Mouse (Mus musculus): ENCODE data around the gene Scpep1.

Gene Scpep1

DNA sequence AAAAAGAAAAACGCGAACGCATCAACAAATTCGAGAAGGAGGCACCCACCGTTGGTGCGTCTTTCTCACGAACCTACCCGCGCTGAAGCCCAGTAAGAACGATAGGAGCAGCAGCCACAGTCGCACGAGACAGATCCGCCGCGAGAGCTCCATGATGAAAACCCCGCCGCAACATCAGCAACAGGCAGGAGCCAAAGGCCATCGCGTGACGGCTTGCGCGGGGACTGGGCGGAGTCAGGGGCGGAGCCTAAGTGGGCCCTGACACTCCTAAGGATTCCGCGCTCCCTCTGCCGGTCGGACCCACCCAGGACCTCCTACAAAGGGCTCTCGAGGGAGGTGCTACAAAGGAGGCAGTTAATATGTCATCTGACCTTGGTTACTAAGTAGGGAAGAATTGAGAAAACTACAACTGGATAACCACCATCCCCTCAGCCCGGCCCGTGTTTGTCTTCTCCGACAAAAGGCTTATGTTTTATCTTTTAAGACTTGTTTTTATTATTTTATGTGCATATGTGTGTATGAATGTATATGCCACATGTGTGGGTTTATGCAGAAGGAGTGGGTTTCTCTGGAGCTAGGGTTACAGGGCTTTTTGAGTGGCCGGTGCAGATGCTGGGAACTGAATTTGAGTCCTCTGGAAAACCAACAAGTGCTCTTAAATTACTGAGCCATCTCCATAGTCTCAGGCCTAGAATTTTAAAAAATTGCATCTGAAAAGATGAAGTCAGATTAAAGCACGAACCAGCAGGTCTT lies at the start of gene Scpep1:
Gene Scpep1 (minus strand): TSS at position 249 of the 753 bp plus-strand sequence.
- DNase-seq (ENCODE audit: inconsistent age in 2 of 2, low spot score in 1 of 2) = peak; percentile 99

DNA sequence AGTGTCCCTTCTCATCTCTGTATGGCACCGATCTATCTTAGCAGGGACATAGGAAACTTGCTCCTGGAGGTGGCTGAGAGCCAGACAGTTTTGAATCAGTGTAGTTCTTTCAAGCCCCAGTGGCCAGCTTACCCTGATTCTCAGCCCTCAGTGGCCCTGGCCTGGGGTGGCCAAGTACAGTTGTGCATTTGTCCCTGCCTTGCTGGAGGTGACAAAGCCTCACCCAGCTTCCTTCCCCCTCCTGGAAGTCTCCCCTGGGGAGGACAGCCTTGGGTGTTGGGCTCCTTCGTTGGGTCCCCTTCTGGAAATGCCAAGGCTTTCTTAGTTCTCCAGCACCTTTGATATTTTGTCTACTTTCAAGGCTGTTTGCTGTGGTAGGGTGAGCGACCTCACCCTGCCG lies 48.5 kb upstream of the Scpep1 start:
- DNase-seq (ENCODE audit: inconsistent age in 2 of 2, low spot score in 1 of 2) = peak; percentile 85 to 94

DNA sequence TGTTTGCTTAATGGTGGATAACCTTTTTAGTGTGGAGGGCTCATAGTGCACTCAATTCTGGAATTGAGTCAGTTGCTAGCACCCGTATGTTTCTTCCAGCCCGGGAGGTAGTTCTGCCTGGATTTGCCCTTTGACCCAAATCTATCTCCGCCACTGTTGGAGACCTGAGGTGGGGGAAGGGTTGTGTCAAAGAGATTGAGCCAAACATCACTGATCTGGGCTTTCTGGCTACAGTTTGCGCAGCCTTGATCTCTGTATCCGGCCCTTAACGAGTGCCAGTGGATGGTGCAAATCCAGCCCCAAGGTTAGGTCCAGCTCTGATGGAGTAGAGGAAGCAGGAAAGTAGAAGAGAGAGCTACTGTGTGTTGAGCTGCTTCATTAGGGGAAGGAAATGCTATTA lies 47.8 kb upstream of the Scpep1 start:
- peak; percentile 78 to 93 for DNase-seq (ENCODE audit: inconsistent age in 2 of 2, low spot score in 1 of 2)

DNA sequence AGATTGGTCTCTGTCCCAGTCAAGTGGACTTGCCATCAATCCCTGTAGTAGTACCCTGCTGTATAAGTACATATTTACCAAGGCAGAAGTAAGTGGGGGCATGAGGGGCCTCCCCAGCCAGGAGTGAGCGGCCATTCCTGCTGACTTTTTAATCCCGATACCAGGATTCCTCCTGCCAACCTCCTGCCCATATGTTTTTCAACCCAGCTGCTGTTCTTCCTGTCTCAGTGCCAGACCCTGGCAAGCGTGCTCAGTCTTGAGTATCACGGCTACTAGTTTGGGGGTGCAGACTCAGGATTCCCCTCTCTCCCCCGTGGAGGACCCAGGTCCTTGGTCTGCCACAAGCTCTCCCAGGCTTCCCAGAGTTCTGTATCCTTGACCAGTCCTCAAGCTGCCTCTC lies 47.4 kb upstream of the Scpep1 start:
- peak; percentile 46 to 82 for DNase-seq (ENCODE audit: inconsistent age in 2 of 2, low spot score in 1 of 2)

DNA sequence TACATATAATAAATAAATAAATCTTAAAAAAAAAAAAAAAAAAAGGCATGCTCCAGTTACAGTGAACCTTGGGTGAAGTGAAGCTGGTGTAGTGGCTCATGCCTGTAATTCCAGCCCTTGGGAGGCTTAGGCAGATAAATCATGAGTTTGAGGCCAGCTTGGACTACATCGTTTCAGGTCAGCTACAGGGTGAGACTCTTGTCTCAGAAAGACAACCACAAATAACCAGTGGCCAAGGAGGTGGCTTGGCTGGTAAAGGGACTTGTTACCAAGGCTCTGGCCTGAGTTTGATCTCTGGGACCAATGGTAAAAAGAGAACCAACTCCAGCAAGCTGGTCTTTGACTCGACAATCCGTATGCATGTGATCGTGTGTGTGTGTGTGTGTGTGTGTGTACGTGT lies 46.8 kb upstream of the Scpep1 start:
- DNase-seq (ENCODE audit: inconsistent age in 2 of 2, low spot score in 1 of 2) = peak in 1 of 2 experiments; percentile 80

DNA sequence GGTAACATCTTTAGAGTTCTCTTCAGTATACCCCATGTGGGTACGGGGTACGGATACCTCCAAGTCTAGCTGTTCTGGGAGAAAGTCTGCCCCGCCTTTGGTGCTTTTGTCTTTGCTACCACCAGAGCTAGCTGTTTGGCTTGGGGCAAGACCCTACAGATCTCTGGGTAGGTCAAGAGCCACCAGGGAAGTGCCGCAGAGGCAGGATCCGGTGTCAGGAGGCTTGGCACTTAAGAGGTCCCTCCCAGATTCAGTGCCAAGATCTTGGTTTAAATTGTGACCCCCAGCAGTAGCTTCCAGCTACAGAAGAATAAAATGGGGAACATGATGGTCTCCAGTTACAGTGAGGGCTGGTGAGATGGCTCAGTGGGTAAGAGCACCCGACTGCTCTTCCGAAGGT lies 46.3 kb upstream of the Scpep1 start:
- DNase-seq (ENCODE audit: inconsistent age in 2 of 2, low spot score in 1 of 2) = no peak

DNA sequence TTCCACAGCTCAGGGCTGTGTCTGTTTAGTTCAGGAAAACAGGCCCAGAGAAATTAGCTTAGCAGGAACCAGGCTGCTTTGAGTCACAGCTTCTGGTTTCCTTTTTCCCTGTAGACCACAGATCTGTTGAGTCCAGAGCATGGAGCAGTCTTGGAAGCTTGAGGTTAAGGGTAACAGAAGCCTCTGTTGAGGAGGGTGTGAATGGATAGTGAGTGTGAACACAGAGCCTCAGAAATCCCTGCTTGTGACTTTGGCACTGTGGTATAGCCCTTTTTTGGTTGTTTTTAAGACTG lies 45.2 kb upstream of the Scpep1 start:
- DNase-seq (ENCODE audit: inconsistent age in 2 of 2, low spot score in 1 of 2) = peak in 1 of 2 experiments; percentile 79

DNA sequence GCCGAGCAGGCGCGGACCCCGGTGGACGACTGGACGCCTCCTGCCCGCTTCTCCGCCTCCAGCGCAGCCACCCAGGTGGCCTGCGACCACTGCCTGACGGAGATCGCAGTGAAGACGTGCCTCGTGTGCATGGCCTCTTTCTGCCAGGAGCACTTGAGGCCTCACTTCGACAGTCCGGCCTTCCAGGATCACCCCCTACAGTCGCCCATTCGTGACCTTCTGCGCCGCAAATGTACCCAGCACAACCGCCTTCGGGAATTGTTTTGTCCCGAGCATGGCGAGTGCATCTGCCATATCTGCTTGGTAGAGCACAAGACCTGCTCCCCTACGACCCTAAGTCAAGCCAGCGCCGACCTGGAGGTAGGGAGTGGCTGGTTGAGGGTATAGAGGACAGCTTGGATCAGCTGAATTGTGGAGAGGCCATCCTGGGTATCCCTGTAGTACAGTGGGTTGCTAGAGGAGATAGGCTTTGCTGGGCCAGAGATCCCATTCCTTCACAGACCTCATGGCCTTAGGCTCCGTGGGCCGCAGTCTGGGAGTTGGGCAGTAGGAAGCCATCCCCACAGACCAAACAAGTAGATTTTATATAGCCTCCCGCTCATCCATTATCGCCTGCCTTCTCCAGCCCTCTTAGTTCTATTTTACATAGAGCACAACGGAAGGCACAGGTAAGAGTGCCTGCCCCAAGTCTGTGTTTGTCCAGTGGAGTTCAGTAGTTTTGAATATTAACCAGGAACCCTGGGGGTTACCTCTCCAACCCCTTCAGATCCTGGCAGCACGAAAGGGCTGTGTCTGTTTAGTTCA lies 44.7 kb upstream of the Scpep1 start:
- DNase-seq (ENCODE audit: inconsistent age in 2 of 2, low spot score in 1 of 2) = peak in 1 of 2 experiments; percentile 82

DNA sequence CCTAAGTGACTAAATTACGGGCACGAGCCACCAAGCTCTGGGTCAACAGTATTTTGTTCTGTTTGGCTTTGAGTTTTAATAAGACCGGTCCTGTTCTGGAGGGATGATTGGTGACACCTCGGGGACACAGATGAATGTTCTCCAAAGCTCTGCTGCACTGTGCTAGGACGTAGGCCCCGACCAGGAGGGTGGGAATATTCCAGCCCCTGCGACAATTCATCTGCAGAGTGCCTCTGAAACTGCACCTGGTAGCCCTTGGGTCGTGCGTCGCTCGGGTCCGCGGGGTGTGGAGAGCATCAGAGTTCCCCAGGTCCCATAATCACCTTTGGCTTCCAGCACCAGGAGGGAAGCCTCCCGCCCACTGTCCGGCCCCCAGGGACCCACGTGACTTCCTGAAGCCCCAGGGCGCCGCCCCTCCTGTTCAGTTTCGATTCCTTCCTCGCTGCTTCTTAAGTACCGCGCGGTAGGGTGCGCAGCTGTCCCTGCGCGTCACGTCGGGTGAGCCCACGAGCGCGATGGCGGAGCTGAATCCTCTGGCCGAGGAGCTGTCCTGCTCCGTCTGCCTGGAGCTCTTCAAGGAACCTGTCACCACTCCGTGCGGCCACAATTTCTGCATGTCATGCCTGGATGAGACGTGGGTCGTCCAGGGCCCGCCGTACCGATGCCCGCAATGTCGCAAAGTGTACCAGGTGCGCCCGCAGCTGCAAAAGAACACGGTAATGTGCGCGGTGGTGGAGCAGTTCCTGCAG lies 43.9 kb upstream of the Scpep1 start, which contains the start of gene Trim25:
Gene Trim25 (plus strand): TSS at position 403 of the 749 bp plus-strand sequence.
- peak; percentile 96 to 98 for DNase-seq (ENCODE audit: inconsistent age in 2 of 2, low spot score in 1 of 2)

DNA sequence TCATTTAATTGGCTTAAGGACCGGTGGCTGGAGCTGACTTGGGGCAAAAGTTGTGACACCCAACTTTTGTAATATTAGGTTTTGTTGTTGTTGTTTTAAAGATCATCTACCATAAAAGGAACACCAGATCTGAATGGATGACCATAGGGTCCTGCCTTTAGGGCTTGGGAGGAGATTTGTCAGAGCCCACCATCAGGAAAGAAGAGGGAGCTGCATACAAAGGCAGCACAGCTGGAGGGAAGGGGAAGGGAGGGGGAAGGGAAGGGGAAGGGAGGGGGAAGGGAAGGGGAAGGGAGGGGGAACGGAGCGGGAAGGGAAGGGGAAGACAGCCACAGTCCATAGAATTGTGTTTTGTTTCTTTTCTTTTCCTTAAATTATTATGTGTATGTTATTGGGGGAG lies 43.1 kb upstream of the Scpep1 start:
- no peak for DNase-seq (ENCODE audit: inconsistent age in 2 of 2, low spot score in 1 of 2)

DNA sequence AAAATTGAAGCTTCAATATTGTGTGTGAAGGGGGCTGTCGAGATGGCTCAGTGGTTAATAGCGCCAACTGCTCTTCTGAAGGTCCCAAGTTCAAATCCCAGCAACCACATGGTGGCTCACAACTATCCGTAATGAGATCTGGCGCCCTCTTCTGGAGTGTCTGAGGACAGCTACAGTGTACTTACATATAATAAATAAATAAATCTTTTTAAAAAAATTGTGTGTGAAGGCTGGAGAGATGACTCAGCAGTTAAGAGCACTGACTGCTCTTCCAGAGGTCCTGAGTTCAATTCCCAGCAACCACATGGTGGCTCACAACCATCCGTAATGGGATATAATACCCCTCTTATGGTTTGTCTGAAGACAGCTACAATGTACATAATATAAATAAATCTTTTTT lies 42.1 kb upstream of the Scpep1 start:
- peak in 1 of 2 experiments; percentile 69 for DNase-seq (ENCODE audit: inconsistent age in 2 of 2, low spot score in 1 of 2)

DNA sequence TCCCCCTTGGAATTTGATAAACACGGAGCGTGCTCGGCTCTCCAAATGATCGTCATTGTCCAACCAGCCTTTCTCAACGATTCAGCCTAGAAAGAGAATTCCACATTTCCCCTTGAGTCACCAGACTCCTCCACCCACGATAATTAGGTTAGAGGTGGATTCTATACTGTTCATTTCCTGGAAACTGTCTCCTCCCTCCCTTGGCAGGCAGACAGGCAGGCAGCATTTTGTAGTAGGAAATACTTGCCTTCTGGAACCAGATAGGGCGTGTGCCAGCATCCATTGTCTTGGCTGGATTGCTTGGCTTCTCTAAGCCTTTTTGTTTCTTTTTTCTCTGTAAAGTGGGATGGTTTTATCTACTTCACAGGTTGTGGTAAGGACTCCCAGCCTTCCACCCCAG lies 41.2 kb upstream of the Scpep1 start:
- DNase-seq (ENCODE audit: inconsistent age in 2 of 2, low spot score in 1 of 2) = no peak

DNA sequence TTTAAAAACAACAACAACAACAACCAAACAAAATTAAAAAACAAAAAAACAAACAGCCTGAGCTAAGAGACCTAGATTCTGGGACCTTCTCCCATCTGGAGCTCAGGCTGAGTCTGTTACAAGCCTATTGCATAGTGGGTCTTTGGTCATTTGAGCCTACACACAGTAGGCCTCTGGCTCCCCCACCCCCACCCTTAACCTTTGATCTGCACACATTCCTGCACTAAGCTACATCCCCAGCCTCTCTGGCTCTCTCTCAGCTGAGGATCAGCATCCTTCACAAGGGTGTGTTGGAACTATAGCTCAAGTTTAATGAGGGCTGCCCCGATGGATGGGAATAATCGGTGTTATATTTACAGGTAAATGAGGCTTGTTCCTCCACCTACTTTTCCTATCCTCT lies 40.4 kb upstream of the Scpep1 start:
- no peak for DNase-seq (ENCODE audit: inconsistent age in 2 of 2, low spot score in 1 of 2)

DNA sequence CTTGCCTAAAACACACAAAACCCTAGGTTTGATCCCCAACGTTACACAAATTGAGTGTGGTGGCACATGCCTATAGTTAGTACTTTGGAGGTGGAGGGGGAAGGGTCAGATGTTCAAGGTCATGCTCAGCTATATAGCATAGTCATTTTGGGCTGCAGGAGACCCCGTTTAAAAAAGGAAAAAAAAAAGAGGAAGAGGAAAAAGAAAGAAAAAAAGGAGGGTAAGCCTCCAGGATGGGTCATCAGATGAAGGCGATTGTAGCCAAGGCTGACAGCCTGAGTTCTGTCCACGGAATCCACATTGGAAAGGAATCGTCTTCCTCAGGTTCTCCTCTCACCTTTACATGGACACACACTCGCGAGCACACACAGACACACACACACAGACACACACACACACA lies 39.2 kb upstream of the Scpep1 start:
- no peak for DNase-seq (ENCODE audit: inconsistent age in 2 of 2, low spot score in 1 of 2)

DNA sequence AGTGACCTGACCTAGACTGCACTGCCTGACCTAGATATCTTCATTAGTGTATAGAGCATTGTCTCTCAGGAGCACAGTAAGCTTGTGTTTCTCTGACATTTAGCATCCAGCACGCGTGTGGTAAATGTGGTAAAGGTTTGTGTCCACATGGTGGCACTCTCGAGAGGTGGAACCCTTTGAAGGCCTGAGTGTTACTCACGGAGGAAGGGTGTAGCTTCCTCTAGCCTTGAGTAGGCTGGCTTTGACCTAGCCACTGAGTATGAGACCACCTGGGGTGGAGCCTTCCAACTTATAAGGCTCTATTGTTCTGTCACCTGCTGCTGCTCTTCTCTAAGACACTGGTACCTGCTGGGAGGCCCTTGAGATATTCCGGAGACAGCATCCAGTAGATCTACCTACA lies 38.4 kb upstream of the Scpep1 start:
- DNase-seq (ENCODE audit: inconsistent age in 2 of 2, low spot score in 1 of 2) = peak; percentile 80 to 94

DNA sequence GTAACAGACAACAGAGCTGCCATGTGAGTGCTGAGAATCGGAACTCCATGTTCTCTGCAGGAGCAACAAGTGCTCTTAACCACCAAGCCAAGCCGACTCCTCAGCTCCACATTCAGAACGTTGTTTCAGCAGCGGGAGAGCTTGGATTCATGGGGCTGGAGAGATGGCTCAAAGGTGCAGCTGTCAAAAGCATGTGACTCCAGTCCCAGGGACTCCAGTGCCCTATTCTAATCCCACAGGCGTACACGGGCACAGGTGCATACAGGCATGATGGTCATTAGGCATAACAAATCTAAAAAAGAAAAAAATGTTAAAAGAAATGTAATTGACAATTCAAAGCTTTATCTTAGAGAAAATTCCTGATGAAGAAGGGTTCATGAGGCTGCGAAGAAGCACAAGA lies 37.9 kb upstream of the Scpep1 start:
- DNase-seq (ENCODE audit: inconsistent age in 2 of 2, low spot score in 1 of 2) = no peak

DNA sequence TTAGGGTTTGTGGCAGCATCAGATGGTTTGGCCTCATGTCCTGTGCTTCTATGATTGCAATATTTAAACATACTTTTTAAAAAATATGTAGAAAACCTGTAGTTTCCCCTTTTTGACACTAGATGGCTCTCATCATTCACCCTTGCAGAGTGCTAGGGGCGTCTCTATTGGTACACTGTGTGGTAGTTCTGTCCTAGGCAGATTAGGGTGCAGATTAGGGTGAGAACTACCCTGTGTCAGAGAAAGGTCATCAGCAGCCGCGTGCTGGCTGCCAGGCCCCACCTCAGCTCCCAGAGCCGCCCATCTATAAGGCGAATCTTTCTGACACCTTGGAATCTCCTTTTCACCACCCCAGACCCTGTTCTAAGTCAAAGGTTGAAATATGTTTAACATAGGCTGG lies 34.3 kb upstream of the Scpep1 start:
- peak in 1 of 2 experiments; percentile 72 for DNase-seq (ENCODE audit: inconsistent age in 2 of 2, low spot score in 1 of 2)

DNA sequence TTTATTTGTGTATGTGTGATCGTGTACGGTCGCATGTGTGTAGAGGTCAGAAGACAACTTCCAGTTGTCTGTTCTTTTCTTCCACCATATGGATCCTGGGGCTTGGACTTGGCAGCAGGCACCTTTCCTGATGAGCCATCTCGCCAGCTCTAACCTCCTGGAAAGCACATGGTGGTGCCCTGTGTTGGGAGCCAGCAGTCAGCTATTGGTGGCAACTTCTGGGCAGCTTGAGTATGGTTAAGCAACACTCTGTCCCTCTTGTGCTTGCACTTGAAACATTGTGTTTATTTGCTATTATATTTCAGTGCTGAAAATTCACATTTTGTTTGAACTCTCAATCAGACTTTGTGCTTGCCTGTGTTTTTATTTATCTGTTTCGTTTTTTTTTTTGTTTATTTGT lies 33.7 kb upstream of the Scpep1 start:
- no peak for DNase-seq (ENCODE audit: inconsistent age in 2 of 2, low spot score in 1 of 2)

DNA sequence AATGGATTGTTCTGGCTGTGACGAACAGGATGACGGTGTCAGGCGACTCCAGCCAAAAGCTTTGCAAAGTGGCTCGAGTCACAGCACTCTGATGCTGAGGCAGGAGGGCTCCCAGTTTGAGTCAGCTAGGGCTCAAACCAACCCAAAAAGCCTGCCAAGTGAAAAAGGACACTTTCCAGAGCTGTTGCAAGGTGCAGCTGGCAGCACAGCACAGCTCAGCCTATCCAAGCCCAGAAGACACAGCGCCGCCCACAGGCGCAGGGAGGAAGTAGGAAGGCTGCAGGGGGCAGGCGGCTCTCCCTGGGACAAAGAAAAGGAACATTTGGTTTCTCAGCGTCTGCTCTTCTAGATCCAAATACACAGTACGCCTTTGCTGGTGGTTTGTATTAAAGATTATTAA lies 31.4 kb upstream of the Scpep1 start:
- DNase-seq (ENCODE audit: inconsistent age in 2 of 2, low spot score in 1 of 2) = no peak

DNA sequence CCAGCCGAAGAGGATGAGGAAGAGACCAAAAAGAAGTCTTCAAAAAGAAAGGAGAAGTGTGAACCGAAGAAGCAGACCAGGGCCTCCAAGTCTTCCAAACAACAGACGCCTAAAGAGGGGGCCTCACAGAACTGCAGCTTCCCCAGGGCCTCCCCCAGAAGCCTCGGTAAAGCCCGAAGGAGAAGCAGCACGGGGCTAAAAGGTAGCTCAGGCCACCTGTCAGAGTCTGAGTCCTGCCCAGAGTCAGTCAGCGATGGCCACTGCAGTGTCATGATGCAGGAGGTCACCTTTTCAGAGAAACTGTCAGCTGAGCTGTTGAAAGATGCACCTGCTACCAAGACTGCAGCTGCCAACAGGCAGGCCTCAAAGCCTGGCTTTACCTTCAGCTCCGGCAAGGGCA lies 26.1 kb upstream of the Scpep1 start:
- DNase-seq (ENCODE audit: inconsistent age in 2 of 2, low spot score in 1 of 2) = no peak

DNA sequence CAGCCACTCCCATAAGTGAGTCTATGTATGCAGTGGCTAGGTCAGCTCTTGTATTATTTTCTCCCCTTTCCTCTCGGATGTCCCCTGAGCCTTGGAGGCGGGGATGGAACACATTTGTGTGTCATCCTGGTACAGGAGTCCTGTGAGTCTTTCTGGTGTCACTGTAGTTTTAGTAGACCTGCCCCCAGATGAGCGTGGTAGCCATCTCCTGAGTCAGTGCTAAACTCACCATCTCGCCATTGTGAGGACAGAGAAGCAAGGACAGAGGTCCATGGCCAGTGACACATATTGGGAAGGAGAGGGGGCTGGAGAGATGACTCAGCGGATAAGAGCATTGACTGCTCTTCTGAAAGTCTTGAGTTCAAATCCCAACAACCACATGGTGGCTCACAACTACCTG lies 21.9 kb upstream of the Scpep1 start:
- DNase-seq (ENCODE audit: inconsistent age in 2 of 2, low spot score in 1 of 2) = peak in 1 of 2 experiments; percentile 68

DNA sequence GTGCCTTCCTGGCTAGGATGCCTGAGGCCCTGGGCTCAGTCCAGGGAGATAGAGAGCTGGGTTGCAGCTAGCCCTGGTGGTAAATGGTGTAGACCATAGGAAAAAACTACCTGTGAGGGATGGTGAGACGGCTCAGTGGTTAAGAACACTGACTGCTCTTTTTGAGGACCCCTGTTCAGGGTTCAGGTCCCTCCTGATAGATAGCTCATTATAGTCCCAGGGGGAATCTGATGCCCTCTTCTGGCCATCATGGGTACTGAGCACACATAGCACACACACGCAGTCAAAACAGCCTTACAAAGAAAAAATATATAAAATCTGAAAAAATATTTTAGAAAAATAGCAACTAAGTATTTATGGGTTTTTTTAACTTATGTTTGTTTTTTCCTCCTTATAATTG lies 21.1 kb upstream of the Scpep1 start:
- DNase-seq (ENCODE audit: inconsistent age in 2 of 2, low spot score in 1 of 2) = peak in 1 of 2 experiments; percentile 59
